Mouse (Mus musculus) lung, postnatal 0 days (tissue): Measurements from ENCODE around the gene Hdac11.

Experiments
- CTCF ChIP-seq: IDR thresholded peaks from 2 replicates; pipeline ENCODE4 v1.5.1; 2016; ENCODE audit warnings: antibody characterized with exemption, mild to moderate bottlenecking
- EP300 ChIP-seq: IDR thresholded peaks from 2 replicates; pipeline ENCODE4 v1.6.1; 2016; ENCODE audit warnings: antibody characterized with exemption, mild to moderate bottlenecking, control low read depth

- TF ChIP-seq EP300 (no peak), CTCF (no peak)
Observed at GRCm38 (mm10) chr6:91145572-91145971, 10.9 kb upstream of the Hdac11 start.
